Mouse (Mus musculus) C2C12 (cell line): ENCODE results near the gene Mical2.

Experiments used
- CTCF ChIP-seq: IDR thresholded peaks from one replicate; pipeline ENCODE4 v1.5.1; 2011; ENCODE audit not compliant: control insufficient read depth, insufficient read depth, insufficient read length
- USF1 ChIP-seq: IDR thresholded peaks from one replicate; pipeline ENCODE4 v1.6.1; 2011; ENCODE audit warnings: low read depth, mild to moderate bottlenecking, control low read depth, moderate library complexity

DNA sequence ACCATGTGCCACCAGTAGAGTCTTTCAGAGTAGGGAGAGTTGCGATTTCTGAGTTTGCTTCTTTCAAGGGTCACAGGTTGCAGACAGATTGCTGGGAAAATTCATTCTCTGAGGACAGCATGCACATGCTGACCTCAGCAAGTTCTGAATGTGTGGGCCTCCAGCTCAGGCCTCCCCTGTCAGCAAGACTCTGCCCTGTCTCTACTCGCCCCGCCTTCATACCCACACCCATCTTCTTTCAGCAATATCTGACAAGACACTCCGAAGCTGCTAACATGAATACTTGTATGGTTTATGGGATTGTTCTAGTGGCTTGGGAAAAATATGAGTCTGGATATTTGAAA lies 84.3 kb downstream of the Mical2 start:
- TF ChIP-seq CTCF (no peak), USF1 (no peak)
